Mouse (Mus musculus): ENCODE data around the gene Card6.

Gene Card6

DNA sequence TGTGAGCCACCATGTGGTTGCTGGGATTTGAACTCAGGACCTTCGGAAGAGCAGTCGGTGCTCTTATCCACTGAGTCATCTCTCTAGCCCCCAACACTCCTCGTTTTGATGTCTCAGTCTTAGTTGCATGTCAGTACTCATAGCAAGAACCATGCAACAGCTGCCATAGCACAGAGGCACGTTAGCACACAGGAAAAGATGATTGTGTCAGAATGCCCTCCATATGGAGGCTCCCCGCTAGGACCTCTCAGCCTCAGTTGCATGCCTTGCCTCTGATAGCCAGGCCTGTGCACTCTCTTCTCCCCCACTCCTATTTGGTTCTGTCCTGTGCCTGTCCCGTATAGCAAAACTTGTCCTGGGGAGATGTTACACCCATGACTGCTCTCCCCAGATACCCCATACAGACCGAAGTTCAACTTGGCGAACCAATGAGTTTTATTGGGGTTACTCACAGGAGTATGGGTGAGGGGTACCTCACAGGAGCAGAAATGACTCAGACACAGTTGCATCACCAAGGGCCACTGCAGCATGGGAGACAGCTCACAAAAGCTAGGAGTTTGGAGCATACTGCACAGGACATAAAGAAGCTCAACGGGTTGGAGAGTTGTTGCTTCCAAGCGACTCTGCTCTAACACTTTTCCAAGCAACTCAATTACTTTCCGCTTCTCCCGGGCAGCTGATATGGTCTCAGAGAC is 20.9 kb upstream of the Card6 start:
- DNase-seq (ENCODE audit: low spot score), result no peak

DNA sequence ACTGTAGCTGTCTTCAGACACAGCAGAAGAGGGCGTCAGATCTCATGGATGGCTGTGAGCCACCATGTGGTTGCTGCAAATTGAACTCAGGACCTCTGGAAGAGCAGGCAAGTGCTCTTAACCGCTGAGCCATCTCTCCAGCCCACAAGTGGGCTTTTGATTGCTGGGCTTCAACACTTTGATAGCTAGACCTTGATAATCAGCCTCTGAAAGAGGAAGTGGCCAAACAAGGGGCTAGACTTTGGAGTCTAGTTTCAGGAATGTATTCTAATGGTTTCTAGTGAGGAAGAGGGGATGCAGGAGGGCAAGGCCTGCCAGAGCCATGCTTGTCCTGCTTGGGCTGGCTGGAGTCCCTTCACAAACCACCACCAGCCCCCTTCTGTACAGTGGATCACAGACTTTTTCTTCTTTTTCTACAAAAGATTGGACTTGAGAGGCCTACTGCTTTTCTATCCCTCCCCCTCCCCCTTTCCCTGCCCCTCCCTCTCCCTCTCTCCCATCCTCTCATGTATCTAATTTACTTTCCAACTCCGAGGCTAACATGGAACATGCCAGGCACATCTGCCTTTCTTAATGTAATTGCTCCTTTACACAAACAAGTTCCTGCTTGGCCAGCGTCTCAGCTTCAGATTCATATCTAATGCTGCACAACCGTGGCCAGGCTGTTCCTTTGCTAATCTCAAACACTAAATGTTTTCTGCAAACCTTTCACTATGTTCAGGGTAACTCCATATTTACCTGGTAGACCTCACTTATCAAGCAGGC is 20.0 kb upstream of the Card6 start:
- DNase-seq (ENCODE audit: low spot score), result no peak

DNA sequence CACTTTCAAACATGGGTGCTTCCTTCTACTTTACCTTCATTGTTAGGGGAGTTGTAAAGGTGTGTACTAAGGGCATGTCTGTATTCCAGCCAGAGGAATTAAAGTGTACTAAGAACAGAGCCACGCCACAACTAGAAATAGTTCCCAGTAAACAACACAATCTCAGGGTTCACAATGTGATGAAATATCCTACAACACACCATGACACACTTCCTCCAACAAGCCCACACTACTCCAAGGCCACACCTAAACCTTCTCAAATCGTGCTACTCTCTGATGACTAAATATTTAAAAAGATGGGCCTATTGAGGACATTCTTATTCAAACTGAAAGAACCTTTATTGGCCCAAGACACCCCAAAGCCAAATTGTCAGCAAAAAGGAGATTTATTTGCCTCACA is 19.1 kb upstream of the Card6 start:
- DNase-seq (ENCODE audit: low spot score), result no peak

DNA sequence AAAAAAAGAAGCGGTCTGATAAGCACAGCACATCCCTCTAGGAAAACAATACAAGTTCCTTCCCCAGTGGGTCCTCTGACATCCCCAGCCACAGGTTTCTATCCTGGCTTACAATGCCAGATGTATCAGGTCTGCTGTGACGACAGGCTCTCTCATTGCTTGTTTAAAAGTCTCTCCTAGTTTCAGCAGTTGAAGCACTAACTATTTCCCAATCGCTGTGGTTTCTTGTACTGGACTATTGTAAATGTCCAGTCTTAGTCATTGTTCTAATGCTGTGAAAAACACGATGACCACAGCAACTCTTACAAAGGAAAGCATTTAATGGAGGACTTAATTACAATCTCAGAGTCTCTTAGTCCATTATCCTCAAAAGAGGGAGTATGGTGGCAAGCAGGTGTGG is 18.1 kb upstream of the Card6 start:
- DNase-seq (ENCODE audit: low spot score), result no peak

DNA sequence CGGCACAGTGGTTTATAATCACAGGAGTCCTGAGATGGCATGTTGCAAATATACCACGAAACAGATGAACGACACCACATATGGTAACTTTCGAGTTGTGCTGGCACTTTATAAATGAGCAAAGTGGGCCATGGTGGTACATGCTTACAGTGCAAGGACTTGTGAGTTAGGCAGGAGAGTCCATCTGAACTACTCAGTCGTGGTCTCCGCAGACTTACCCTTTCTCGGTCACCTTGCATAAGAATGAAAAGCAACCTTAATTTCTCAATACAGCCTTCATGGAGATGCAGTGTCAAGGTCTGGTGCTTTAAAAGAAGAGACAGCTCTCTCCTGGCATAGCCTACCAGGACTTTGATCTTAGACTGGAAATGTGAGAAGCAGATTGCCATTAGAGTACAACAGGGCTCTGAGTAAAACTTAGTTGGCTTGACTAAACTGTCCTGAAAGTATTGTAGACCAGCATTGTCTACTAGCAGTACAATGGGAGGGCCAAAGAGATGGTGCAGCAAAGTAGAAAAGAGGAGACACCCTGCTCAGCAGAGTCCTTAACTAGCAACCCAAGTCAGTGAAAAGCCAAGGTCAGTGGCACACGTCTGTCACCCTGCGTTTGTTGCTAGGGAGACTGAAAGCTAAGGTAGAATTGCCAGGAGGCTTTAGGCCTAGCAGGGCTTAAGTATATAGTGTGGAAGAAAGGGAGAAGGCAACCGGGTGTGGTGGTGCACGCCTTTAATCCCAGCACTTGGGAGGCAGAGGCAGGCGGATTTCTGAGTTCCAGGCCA is 13.4 kb upstream of the Card6 start:
- DNase-seq (ENCODE audit: low spot score), result no peak

DNA sequence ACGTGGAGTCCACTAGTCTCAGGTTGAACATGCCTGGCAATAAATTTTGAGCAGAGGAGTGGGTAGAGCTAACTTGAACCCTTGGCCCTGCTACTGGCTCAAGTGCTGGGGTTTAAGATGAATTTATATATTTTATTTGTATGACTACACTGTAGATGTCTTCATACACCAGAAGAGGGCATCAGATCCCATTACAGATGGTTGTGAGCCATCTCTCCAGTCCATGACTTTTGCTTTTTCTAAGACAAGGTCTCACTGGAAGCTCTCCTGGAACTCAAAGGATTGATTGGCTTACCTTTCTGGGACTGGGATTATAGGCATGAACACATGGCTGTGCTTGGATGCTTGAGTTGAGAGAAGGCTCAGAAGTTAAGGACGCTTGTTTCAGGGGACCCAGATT is 11.4 kb upstream of the Card6 start:
- no peak for DNase-seq (ENCODE audit: low spot score)

DNA sequence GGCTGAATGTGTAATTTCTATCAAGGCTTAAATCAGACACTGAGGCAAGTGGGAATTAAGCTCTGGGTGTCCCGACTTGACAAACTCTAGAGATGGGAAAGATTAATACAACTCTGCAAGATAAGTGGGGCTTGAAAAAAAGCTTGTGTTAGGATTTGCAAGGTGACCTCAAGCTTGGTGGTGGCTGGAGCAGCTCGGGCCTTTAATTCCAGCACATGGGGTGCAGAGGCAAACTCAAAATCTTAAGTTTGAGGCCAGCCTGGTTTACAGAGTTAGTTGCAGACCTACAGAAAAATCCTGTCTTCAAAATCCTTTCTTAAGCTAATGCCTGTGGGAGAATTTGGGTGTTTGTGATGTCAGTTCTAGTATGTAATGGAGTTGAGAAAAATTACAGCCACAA is 10.9 kb upstream of the Card6 start:
- DNase-seq (ENCODE audit: low spot score), result no peak

DNA sequence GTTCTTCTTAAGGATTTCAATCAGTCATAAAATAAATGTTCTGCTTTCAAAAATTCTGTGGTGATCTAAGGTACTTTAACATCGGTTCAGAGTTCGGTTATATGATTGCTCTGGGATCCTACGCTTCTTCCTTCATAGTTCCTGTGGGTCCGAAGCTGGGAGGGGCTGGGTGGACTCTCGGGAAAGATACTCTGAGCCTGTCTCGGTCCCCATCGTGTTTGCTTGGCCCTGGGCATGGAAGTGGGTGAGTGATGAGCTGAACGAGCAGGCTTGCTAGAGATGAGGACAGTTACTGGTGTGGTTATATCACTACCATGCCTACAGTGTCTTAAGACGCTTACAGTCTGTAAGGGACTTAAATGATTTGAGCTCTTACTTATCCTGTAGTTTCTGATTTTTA is 10.3 kb upstream of the Card6 start:
- DNase-seq (ENCODE audit: low spot score), result no peak

DNA sequence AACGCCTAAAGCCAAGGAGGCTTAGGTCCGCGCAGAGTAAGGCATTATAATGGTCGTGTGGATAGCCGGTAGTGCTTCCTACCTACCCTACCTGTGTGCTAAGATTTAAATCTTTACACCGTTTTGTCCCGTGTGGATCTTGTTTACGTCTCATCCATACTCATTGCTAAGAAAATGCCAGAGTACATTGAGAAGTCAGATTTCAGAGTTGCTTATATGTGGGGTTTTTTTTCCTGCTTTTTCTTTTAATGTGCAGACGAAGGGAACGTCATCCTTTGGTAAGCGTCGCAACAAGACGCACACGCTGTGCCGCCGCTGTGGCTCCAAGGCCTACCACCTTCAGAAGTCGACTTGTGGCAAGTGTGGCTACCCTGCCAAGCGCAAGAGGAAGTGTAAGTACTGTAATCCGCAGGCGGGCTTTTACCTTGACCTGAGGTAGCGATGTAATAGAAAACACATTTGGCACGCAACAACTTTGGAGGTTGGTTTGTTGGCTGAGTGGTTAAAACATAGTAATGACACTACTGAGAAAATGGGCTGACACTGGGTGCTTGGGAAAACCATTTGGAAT is 8.8 kb upstream of the Card6 start:
- DNase-seq (ENCODE audit: low spot score), result no peak

DNA sequence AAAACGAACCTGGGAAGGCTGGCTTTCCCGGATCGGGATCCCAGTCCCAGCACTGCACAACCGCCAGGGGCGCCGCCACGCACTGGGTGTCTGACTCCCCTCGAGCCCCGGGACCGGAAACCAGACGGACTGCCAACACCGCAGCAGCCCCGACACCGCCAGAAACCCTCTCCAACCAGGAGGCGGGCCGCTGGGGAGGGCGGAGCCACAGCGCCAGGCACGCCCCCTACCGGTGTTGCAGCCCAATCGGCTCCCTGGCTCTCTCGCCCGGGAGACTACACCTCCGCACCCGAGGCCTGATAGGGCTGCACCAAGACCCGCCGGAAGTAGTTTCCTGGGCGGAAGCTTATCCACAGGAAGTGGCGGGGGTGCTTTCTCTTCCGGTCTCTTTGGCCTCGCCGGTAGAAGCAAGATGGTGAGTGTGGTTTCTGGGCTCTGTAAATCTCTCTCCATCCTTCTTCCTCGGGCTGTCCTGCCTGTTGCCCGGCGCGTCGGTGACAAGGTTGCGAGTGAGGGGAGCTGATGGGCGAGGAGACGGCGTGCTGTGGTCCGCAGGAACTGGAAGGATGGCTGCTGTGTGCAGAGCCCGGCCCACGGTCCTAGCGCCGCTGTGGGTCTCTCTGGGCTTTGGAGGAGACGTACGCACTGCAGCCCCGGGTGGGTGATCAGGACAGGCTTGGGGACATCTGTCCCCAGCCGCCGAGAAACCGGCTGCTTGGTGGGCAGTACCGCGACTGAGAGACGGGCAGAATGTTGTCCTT is 8.1 kb upstream of the Card6 start, which contains the start of gene Rpl37:
Gene Rpl37, plus strand, starts transcription at position 376 of the 761 bp plus-strand sequence.
- peak; percentile 99 for DNase-seq (ENCODE audit: low spot score)

DNA sequence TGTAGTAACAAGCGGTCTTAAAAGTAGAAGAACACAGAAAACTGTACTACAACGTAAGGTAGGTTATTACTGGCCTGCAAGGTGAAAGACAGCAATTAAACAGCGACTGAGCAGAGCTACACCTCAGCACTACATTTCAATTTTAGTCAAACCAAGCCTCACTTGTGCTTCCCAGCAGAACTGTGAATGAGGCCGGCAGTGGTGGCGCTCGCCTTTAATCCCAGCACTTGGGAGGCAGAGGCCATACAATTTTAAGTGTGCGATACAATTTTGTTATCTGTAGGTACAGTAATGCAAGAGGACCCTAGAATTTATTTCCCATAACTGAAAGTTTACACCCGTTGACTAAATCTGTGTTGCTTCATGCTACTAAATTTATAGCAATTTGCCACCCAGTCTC is 6.8 kb upstream of the Card6 start:
- DNase-seq (ENCODE audit: low spot score), result no peak

DNA sequence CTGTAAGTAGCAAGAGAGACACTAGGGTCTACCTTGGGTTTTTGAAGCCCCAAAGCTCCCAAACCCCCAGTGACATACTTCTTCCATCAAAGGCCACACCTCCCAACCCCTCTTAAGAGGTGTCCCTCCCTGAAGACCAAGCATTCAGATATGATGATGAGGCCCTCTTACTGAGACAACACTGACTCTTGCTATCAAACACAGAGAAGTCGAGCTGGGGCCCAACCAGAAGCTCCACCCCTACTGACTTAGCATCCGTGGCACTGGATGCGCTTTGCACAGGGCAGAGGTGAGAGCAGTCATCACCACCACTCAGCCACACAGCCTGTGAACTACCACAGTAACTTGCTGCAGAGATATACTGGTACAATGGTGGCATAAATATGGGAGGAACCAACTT is 4.3 kb upstream of the Card6 start:
- DNase-seq (ENCODE audit: low spot score), result no peak

DNA sequence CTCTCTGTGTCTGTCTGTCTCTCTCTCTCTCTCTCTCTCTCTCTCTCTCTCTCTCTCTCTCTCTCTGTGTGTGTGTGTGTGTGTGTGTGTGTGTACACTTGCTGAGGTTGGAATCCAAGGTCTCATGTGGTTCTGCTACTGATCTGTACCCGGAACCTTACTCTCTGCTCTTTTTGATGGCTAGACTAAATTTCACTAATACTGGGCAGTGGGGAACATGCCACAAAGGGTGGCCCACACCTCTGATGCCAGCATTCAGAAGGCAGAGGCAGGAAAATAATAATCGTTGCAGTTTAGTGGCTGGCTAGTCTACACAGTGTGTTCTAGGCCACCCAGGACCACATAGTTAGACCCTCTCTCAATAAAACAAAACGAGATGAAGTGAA is 309 bp upstream of the Card6 start:
- DNase-seq (ENCODE audit: low spot score), result no peak

DNA sequence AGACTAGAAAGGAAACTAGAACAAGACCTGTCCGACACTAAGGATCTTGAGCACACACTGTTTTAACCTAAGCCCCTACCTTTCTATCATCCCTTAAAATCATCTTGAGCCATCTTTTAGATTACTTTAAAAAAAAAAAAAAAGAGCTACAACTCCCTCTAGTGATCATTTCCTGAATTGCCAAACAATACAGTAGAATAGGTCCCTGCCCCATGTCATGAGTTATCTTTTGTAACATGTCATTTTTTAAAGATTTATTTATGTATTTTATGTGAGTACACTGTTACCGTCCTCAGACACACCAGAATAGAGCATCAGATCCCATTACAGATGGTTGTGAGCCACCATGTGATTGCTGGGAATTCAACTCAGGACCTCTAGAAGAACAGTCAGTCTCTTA is 2.0 kb downstream of the Card6 start:
- no peak for DNase-seq (ENCODE audit: low spot score)

DNA sequence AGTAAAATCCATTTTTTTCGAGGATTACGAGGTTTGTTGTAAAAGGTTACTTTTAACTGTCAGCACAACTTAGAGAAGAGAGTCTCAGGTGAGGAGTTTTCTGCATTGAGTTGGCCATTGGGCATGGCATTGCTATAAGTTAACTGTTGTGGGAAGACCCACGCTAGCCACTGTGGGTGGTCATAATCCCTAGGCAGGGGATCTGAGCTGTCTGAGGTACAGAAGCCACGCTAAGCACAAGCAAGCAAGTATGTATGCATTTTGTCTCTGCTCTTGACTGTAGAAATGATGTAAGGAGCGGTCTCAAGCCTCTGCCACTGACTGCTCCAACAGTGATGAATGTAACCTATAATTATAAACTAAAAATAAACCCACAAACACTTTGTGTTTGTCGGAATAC is 2.4 kb downstream of the Card6 start:
- DNase-seq (ENCODE audit: low spot score), result no peak

DNA sequence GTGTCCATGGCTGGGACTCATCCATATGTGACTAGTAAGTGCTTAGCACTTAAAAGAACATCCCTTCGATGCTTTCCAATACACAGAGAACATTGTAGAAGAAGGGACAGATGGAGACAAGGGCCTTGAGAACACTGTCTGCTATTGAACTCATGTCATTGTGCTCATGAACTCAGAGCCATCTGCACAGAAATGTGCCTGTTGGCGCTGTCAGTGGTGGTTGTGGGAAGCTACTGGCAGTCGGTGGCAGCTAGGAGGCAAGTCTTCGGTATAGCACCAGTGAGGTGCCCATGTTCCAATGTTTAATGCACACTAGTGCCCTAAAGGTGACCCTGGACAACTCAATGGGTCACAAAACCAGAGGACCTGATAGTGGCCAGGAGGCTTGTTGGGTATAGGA is 6.0 kb downstream of the Card6 start:
- no peak for DNase-seq (ENCODE audit: low spot score)

DNA sequence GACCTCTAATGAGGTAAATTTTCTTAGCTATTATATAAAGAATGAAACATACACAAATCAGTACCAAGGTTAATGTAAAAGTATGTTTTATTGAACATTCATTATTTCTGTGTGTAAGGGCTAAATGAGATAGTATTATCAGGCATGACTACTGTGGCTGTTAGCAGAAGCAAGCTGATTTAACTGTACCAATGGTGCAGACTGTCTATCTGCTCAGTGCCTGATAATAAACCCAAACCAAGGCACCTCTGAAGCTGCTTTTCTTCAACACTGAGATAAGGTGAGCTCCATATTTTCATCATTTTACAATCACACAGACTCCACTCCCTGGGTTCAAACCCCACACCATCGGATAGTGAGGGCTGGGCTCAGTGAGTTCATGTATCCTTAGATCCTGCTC is 11.0 kb downstream of the Card6 start:
- no peak for DNase-seq (ENCODE audit: low spot score)

DNA sequence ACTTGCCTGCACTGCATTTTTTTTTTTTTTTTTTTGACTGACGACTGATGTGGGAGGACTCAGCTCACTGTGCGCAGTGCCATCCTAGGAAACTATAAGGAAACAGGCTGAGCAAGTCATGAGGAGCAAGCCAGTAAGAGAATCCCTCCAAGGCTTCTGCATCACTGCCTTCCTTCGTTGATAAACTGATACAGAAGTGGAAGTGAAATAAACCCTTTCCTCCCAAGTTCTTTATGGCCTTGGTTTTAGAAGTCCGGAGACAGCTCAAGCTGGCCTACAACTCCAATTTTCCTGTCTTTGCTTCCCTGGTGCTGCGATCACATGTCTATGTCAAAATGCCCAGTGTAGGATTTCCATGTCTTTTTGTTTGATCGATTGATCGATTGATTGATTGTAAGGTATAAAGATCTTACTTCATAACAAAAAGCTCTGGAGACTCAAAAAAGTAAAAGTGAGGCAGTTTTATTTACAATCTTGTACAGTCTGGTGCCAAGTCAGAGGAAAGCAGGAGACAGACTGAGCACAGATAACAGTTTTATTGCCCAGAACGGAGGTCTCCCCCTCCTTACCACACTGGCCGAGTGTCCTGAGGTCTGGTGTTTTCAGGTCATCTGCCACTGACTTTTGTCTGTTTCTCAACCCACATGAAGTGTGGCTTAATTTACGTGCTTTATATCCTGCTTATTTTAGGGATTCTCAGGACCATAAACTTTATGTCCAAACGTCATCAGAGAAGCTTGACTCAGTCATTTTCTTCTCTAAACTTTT is 12.6 kb downstream of the Card6 start:
- DNase-seq (ENCODE audit: low spot score), result no peak

DNA sequence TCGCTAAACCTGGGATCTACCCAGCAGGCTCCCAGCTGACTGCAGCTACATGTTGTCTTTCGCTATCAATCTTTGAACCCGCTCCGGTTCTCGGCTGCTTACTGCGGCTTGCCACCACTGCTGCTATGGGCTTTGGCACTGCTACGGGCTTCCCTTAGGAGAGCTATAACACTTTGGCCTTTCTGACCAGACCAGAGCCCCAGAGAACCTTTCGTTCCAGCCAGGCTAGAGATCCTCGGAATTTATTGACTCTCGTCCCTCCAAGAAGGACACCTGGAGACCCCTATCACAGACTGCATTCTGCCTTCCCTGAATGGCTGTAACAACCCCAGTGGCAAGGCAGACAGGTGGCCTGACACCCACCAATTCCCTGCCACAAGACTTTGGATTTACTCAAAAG is 18.2 kb downstream of the Card6 start:
- no peak for DNase-seq (ENCODE audit: low spot score)

DNA sequence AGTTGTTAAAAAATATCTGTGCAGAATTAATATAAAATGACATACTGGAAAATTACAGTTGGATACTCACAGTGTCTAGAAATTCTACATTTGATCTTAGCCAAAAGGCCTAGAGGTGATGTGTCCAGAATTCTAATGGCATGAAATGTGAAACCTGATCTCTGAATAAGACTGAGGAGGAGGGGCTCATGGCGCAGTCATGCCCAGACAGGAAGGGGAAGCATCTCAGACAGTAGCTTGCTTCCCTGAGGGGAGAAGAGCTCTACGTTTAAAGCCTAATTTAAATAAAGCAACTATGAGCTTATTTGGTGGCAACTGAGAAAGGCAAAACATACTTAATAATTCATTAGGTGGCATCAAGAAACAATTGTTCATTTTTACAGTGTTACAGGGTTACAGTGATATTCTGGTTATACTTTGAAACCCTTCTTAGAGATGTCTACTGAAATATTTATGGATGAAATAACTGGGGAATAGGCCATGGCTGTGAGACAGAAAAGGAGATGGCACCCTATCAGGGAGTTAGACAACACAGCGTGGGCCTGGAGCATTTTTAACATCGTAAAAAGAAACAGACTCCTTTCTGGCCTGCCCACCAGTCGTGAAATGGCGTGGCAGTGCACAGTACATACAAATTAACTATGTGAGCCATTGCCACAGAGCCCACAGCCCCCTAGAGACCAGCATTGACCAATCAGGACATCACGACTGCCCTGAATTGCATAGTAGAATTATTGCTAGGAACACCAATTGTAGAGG is 19.3 kb downstream of the Card6 start:
- no peak for DNase-seq (ENCODE audit: low spot score)

Data from ovary, adult 18-20 months (tissue).